Mouse (Mus musculus) kidney, embryonic 14.5 days (tissue): Measurements from ENCODE around the gene Tuba1c. TPM values are rescaled to one million over a fixed set of nuclear protein-coding genes. Genes with fewer than 3 reads are reported as not detected.

Experiments used
- ATAC-seq: fragments of 200-750 bp; cut with Nextera tagmentation; 2 replicates; pipeline ENCODE4 v1.8.0; 2017; ENCODE audit warnings: moderate number of reproducible peaks, mild to moderate bottlenecking, moderate TSS enrichment, moderate library complexity; ENCODE audit not compliant: low FRiP score, low TSS enrichment
- H3K27ac ChIP-seq: fragments of 300-500 bp; sonication (generic); 2 replicates; pipeline ENCODE4 v1.5.1; 2014; ENCODE audit warnings: low read depth, mild to moderate bottlenecking, low read length, moderate library complexity, mixed read lengths
- H3K27me3 ChIP-seq: fragments of 300-500 bp; sonication (generic); 2 replicates; pipeline ENCODE4 v1.6.1; 2014; ENCODE audit warnings: mild to moderate bottlenecking, low read length; ENCODE audit not compliant: control insufficient read depth, insufficient read depth
- H3K36me3 ChIP-seq: fragments of 300-500 bp; sonication (generic); 2 replicates; pipeline ENCODE4 v1.6.1; 2014; ENCODE audit warnings: low read length, mixed read lengths; ENCODE audit not compliant: control insufficient read depth, insufficient read depth
- H3K4me1 ChIP-seq: fragments of 300-500 bp; sonication (generic); 2 replicates; pipeline ENCODE4 v1.6.1; 2014; ENCODE audit warnings: low read length, mixed read lengths; ENCODE audit not compliant: control insufficient read depth, insufficient read depth
- H3K4me2 ChIP-seq: fragments of 300-500 bp; sonication (generic); replicated peaks from 2 replicates; pipeline ENCODE4 v1.6.1; 2014; ENCODE audit warnings: low read depth, mild to moderate bottlenecking, low read length
- H3K4me3 ChIP-seq: fragments of 300-500 bp; sonication (generic); 2 replicates; pipeline ENCODE4 v1.5.1; 2014; ENCODE audit warnings: mild to moderate bottlenecking, low read length
- H3K9ac ChIP-seq: fragments of 300-500 bp; sonication (generic); 2 replicates; pipeline ENCODE4 v1.6.1; 2014; ENCODE audit warnings: low read depth, mild to moderate bottlenecking, low read length, moderate library complexity
- H3K9me3 ChIP-seq: fragments of 300-500 bp; sonication (generic); 2 replicates; pipeline ENCODE4 v1.6.1; 2016; ENCODE audit warnings: low read length; ENCODE audit not compliant: control insufficient read depth
- WGBS: fragments of 180-500 bp; shearing (Covaris S2); extraction: QIAGEN DNeasy Blood & Tissue Kit; methylation state at CpG from one replicate; pipeline ENCODE4 v1.1.7; 2014; 5-methylcytosine and 5-hydroxymethylcytosine counted together
- polyA plus RNA-seq: library from polyadenylated mRNA; unstranded; fragments of >200 nt; fragmentation: Nextera tagmentation; extraction: Ambion mirVana; gene quantifications from 2 replicates; pipeline ENCODE4 v1.2.1, GENCODE M21; 2014

Gene Tuba1c
- polyA plus RNA-seq, 1 experiment from 2014 or later: 196 TPM

DNA sequence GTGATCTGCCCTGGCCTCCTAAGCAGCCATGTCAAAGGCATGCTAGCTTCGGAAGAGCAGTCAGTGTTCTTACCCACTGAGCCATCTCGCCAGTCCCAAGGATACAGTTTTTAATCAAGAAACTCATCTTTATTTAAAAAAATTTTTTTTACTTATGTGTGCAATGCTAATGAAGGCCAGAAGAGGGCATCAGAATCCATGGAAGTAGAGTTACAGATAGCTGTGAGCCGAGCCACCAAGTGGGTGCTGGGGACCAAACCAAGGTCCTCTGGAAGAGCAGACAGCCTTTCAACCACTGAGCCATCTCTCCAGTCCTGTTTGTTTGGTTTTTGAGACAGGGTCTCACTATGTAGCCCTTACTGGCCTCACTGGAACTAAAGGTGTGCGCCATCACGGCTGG is 26.1 kb upstream of the Tuba1c start:
- 94% methylated on average over 5 of the region's 5 CpGs for WGBS
- no peak for ATAC-seq

GRCm38 (mm10) chr15:99008801-99009241 is 20.9 kb upstream of the Tuba1c start:
- Histone ChIP-seq H3K4me1 (no peaks in the 10 kb centered on the region), H3K27me3 (no peaks in the 10 kb centered on the region), H3K4me2 (no peak overlapping the region), H3K36me3 (no peaks in the 10 kb centered on the region), H3K27ac (no peak overlapping the region), H3K4me3 (no peak overlapping the region), H3K9me3 (no peaks in the 10 kb centered on the region), H3K9ac (no peak overlapping the region)
- 36% methylated on average over 6 of the region's 6 CpGs for WGBS
- ATAC-seq: no peak

More for the DNA sequence above, 26.1 kb upstream of the Tuba1c start:
- H3K27ac ChIP-seq: no peak overlapping the region
- H3K36me3 ChIP-seq: no peaks in the 10 kb centered on the region
- no peak overlapping the region for H3K9ac ChIP-seq
- H3K4me2 ChIP-seq: no peak overlapping the region
- H3K27me3 ChIP-seq: no peaks in the 10 kb centered on the region
- H3K4me3 ChIP-seq: no peak overlapping the region
- H3K4me1 ChIP-seq: peaks cover 11% of the 10 kb centered on the region
- H3K9me3 ChIP-seq: no peaks in the 10 kb centered on the region

- no peaks in the 10 kb centered on the region for H3K9me3 ChIP-seq
- H3K9ac ChIP-seq: no peak overlapping the region
- no peaks in the 10 kb centered on the region for H3K27me3 ChIP-seq
- H3K36me3 ChIP-seq: no peaks in the 10 kb centered on the region
- peaks cover 5% of the 10 kb centered on the region; the same call in 1 of the 2 replicates for H3K4me1 ChIP-seq
- H3K4me2 ChIP-seq: no peak overlapping the region
- no peak for ATAC-seq
- H3K27ac ChIP-seq: no peak overlapping the region
- H3K4me3 ChIP-seq: no peak overlapping the region
- 63% methylated on average over 2 of the region's 2 CpGs for WGBS
Observed at GRCm38 (mm10) chr15:99010896-99011295, 18.8 kb upstream of the Tuba1c start.

- no peak for ATAC-seq
- no peak overlapping the region for H3K9ac ChIP-seq
- H3K4me1 ChIP-seq: peaks cover 5% of the 10 kb centered on the region; the same call in 1 of the 2 replicates
- no peaks in the 10 kb centered on the region for H3K36me3 ChIP-seq
- H3K27me3 ChIP-seq: no peaks in the 10 kb centered on the region
- H3K4me3 ChIP-seq: no peak overlapping the region
- no peaks in the 10 kb centered on the region for H3K9me3 ChIP-seq
- no peak overlapping the region for H3K4me2 ChIP-seq
- 63% methylated on average over 3 of the region's 3 CpGs for WGBS
- no peak overlapping the region for H3K27ac ChIP-seq
Observed at GRCm38 (mm10) chr15:99011946-99012345, 17.7 kb upstream of the Tuba1c start.

- no peak overlapping the region for H3K9ac ChIP-seq
- no peak overlapping the region for H3K27ac ChIP-seq
- ATAC-seq: no peak
- no peaks in the 10 kb centered on the region for H3K9me3 ChIP-seq
- H3K27me3 ChIP-seq: no peaks in the 10 kb centered on the region
- H3K36me3 ChIP-seq: no peaks in the 10 kb centered on the region
- no peak overlapping the region for H3K4me3 ChIP-seq
- no peak overlapping the region for H3K4me2 ChIP-seq
- 40% methylated on average over 9 of the region's 9 CpGs for WGBS
- H3K4me1 ChIP-seq: peaks cover 19% of the 10 kb centered on the region; the same call in 1 of the 2 replicates
Observed at GRCm38 (mm10) chr15:99014496-99015030, 15.1 kb upstream of the Tuba1c start.

DNA sequence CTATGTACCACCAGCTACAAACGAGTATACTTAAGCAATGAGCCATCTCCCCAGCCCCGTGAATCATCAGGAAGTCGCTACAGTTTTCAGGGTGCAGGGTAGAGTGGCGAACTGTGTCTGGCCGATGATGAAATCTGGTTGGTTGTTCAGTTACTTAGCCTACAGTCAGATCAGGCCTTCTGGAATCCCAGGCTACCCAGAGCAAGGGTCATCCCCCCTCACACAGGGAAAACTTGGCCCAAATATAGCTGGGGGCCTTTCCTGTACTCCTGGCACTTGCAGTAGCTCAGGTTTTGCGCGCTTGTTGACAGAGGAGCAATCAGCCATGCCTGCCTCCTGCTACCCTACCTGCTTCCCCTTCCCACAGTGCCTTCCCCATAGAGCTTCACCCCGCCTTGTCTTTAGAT is 12.3 kb upstream of the Tuba1c start:
- H3K36me3 ChIP-seq: no peaks in the 10 kb centered on the region
- no peak overlapping the region for H3K4me2 ChIP-seq
- H3K4me3 ChIP-seq: no peak overlapping the region
- H3K27me3 ChIP-seq: no peaks in the 10 kb centered on the region
- no peak overlapping the region for H3K9ac ChIP-seq
- ATAC-seq: no peak
- H3K9me3 ChIP-seq: no peaks in the 10 kb centered on the region
- peak overlapping the region; percentile 84 for H3K27ac ChIP-seq
- WGBS: 60% methylated on average over 8 of the region's 8 CpGs
- peaks cover 19% of the 10 kb centered on the region; the same call in 1 of the 2 replicates for H3K4me1 ChIP-seq

DNA sequence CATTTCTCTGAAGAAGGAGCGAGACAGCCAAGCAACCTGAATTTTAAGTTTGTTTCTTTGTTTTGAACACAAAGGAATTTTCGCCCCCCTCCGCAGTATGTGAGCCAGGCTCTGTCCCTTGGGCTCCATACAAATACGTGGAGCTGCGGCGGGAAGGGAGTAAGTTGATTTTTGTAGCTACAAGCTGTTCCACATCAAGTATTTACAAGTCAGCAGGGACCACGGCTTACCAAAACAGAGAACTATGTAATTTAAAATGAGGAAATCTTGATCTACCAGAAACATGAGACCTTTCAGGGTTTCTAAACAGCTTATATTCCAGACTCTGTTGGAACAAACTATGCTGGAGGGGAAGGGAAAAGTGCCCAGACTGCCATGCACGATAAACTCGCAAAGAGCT is 11.7 kb upstream of the Tuba1c start:
- WGBS: 47% methylated on average over 9 of the region's 9 CpGs
- Histone ChIP-seq H3K4me1 (peaks cover 19% of the 10 kb centered on the region; the same call in 1 of the 2 replicates), H3K9ac (no peak overlapping the region), H3K36me3 (no peaks in the 10 kb centered on the region), H3K27me3 (no peaks in the 10 kb centered on the region), H3K9me3 (no peaks in the 10 kb centered on the region), H3K4me3 (no peak overlapping the region), H3K4me2 (no peak overlapping the region), H3K27ac (peak overlapping the region; percentile 84)
- ATAC-seq: peak; percentile 51; the same call in 1 of the 2 replicates

- H3K4me2 ChIP-seq: no peak overlapping the region
- peak; percentile 29; the same call in 1 of the 2 replicates for ATAC-seq
- no peaks in the 10 kb centered on the region for H3K27me3 ChIP-seq
- no peak overlapping the region for H3K9ac ChIP-seq
- no peaks in the 10 kb centered on the region for H3K36me3 ChIP-seq
- H3K4me3 ChIP-seq: no peak overlapping the region
- H3K9me3 ChIP-seq: no peaks in the 10 kb centered on the region
- peak overlapping the region; percentile 84; the same call in 1 of the 2 replicates for H3K27ac ChIP-seq
- peaks cover 19% of the 10 kb centered on the region; the same call in 1 of the 2 replicates for H3K4me1 ChIP-seq
- WGBS: 67% methylated on average over 4 of the region's 4 CpGs
Observed at GRCm38 (mm10) chr15:99018630-99019029, 11.1 kb upstream of the Tuba1c start.

DNA sequence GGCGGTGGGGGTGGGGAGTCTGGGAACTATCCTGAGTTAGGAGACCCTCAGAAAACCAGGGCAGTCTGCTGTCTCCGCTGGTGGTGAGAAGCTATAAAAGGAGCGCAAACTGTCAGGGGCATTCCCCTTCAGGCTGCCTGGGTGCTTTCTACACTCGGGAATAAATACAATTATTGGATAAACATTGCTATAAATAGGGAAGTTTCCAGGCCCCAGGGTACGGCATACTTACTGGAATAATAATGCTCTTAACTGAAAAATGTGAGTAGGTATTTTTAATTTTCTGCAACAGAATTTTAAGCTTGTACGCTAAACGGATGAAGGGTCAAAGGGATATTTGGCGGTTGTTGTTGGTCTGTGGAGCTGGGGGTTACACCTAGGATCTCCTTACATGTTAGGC is 10.3 kb upstream of the Tuba1c start:
- no peak overlapping the region for H3K4me3 ChIP-seq
- H3K27me3 ChIP-seq: no peaks in the 10 kb centered on the region
- no peak overlapping the region; the same call in 1 of the 2 replicates for H3K4me2 ChIP-seq
- 40% methylated on average over 8 of the region's 8 CpGs for WGBS
- peaks cover 19% of the 10 kb centered on the region; the same call in 1 of the 2 replicates for H3K4me1 ChIP-seq
- H3K36me3 ChIP-seq: no peaks in the 10 kb centered on the region
- no peak for ATAC-seq
- H3K9ac ChIP-seq: no peak overlapping the region
- no peaks in the 10 kb centered on the region for H3K9me3 ChIP-seq
- no peak overlapping the region for H3K27ac ChIP-seq
